Mouse (Mus musculus) spleen, embryonic (tissue): ENCODE results near the gene Ifnab.

ENCODE experiments used
- CTCF ChIA-PET: fragments of 350-600 bp; sonication (Branson Sonifier 250); formaldehyde crosslinking; loops from one replicate; lab custom pipeline; 2022; lab: Charles Lee

Ifnab gene

GRCm38 (mm10) chr4:88681353-88681752 is 9.8 kb downstream of the Ifnab start:
- CTCF ChIA-PET: no interaction called here

- CTCF ChIA-PET: no interaction called here
Measured at GRCm38 (mm10) chr4:88680362-88680761, 10.8 kb downstream of the Ifnab start.

GRCm38 (mm10) chr4:88676824-88677223 is 14.3 kb downstream of the Ifnab start, which contains the start of gene Ifna16:
Gene Ifna16, minus strand, starts transcription at chr4:88676924.
- CTCF ChIA-PET: no interaction called here

GRCm38 (mm10) chr4:88655461-88655860 is 35.7 kb downstream of the Ifnab start:
- CTCF ChIA-PET: no interaction called here

GRCm38 (mm10) chr4:88653644-88654043 is 37.5 kb downstream of the Ifnab start:
- CTCF ChIA-PET: no interaction called here

- CTCF ChIA-PET: interaction anchor here (0.7 kb wide), 1 partner anchor 196 kb away, joined by 5 read pairs; no protein-coding TSS in a partner anchor
Measured at GRCm38 (mm10) chr4:88644359-88644758, 46.8 kb downstream of the Ifnab start, which contains the start of gene Ifna13. Gene Ifna13, minus strand, starts transcription at chr4:88644459.

- CTCF ChIA-PET: no interaction called here
Measured at GRCm38 (mm10) chr4:88642526-88642925, 48.6 kb downstream of the Ifnab start.

GRCm38 (mm10) chr4:88641077-88641831 is 49.9 kb downstream of the Ifnab start:
- CTCF ChIA-PET: interaction anchor here (0.7 to 1.0 kb wide), 2 partner anchors 57 to 759 kb away, joined by 3 to 5 read pairs; no protein-coding TSS in a partner anchor

- CTCF ChIA-PET: interaction anchor here (0.7 to 1.0 kb wide), 2 partner anchors 57 to 758 kb away, joined by 3 to 5 read pairs; no protein-coding TSS in a partner anchor
Measured at GRCm38 (mm10) chr4:88640704-88641076, 50.5 kb downstream of the Ifnab start.
